Mouse (Mus musculus): ENCODE measurements around the gene 1700020A23Rik.
"Not testable (repeated sequence)": the region's sequence is repeated elsewhere in the genome, so short reads cannot be mapped to it uniquely, and the experiment has no call there.

The 1700020A23Rik gene

DNA sequence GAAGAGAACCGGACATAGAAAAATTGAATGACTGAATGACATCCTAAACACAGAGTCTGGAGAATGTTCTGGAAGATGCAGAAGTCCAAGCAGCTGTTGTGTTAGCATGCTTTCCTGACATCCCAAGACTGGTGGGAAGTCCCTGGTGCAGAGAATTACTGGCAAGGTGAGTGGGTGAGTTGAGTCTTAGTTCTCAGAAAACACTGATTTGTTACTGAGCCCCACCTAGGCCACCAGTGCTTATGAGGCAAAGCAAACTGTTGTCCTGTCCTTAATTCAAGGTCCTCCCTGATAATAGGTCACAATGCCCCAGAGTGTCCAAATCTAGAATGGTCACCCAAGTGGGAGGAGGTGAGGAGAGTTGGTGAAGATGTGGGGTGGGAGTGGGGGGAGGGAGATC lies at the start of gene 1700020A23Rik, which contains the start of gene Gm28372:
TSS of gene 1700020A23Rik (plus strand) at position 321 of the 400 bp plus-strand sequence.
TSS of gene Gm28372 (plus strand) at position 301 of the 400 bp plus-strand sequence.
- in situ Hi-C loops (cut with MboI; ENCODE audit: low sequenced_read_pairs), result no loop called here

DNA sequence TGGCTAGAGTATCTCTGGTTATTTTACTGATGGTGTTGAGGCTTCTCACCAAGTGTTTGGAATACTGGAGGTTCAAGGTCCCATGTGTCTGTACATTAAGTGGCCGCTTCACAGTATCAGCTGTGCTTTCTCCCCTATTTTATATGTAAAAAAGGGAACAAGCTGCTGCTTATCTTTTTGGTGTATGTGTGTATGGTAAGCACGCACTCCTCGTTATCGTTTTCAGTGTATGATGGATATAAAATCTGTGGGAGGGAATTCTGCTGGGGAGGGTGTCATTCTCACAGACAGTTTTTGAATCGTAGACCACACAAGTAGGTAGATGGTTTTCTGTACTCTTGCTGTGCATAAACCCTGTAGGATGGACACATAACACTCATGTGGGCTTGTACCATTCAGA lies 47.5 kb upstream of the 1700020A23Rik start:
- in situ Hi-C loops (cut with MboI; ENCODE audit: low sequenced_read_pairs), result no loop called here

DNA sequence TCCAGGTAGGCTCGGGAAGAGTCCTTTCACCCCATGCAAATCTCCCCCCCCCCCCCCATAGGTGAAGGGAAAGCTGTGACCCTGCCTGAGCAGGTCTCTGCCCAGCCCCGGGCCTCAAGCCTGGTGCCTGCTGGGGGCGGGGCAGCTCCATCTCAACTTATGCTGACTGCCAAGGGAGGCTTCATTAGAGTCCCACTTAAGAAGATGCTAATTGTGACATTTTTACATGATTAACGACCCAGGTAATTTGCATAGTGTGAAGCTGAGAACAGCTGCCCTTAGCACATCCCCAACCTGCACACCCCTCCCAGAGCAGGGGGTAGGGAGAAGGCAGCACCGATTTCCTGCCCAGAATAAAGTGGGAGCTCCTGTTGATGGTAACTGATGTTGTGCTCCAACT lies 46.2 kb upstream of the 1700020A23Rik start:
- in situ Hi-C loops (cut with MboI; ENCODE audit: low sequenced_read_pairs), result no loop called here

DNA sequence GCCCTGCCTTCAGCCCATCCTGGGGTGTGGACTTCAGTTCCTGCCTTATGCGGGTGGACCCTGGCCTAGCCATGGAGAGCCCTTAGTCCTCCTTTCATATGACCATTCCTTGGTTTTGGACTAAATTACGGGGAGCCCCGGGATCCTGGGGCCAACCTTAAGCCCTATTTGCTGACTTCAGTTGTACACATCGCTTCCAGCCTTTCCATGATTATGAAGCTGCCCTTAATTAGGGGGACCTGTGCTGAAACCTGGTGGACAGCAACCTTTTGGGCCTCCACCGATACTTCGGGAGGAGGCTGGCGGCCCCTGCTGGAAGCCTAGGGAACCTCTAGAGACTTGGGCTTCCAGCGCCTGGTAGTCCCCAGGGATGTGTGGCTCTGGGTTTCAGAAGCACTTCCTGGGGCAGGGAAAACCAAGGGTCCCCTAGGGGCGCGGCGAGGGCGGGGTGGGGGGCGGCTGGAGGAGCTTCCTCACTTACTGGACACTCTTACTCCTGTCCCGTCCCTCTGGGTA lies 42.5 kb upstream of the 1700020A23Rik start:
- in situ Hi-C loops (cut with MboI; ENCODE audit: low sequenced_read_pairs), result no loop called here

DNA sequence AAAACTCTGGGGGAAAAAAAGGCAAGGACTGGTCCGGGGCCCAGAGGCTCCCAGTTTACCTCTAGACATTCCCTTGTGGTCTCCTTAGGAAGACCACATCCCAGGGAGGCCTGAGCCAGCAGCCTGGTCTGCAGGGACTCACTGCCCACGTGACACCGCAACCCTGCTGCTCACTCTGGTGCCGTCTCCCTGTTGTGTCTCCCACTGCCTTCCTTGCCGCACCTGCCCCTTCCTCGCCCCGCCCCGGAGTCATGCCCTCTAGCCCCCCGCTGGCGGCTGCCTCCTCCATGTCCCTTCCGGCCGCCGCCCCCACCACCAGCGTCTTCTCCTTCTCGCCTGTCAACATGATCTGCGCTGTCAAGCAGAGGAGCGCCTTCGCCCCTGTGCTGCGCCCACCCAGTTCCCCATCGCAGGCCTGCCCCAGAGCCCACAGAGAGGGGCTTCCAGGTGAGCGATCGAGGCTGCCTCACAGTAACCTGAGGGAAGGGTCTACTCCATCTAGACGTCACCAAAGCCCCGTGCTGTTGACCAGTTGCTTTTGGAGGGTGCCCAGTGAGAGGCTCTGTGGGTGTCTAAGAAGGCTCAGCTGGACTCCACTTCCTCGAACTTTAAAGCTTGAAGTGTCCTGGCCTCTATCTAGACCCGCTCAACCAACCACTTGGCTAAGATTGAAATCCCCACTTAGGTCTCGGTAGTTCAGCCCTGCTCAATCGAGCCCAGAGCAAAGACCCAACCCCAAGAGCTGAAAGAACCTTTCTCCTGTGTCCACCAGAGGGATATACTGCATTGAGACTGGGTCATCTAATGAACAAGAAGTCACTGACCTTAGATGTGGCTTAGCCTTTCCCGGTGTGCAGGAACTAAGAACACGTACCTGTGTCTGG lies 39.6 kb upstream of the 1700020A23Rik start:
- in situ Hi-C loops (cut with MboI; ENCODE audit: low sequenced_read_pairs), result no loop called here

DNA sequence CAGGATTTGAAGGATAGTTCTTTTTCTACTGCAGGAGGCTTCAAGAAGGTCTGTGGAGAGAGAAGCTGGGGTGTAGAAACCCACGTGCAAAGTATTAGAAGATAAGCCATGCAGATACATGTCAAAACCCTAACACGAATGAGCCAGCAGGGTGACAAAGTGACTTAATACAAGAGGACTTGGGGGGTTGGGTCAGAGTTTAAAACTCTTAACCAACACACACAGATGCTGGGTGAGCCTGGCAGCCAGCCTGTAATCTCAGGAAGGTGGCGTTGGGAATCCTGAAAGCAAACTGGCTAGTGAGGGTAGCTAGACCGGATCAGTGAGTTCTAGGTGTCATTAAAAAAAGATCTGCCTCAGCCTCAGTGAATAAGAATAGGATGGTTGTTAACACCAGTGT lies 37.7 kb upstream of the 1700020A23Rik start:
- in situ Hi-C loops (cut with MboI; ENCODE audit: low sequenced_read_pairs), result no loop called here

DNA sequence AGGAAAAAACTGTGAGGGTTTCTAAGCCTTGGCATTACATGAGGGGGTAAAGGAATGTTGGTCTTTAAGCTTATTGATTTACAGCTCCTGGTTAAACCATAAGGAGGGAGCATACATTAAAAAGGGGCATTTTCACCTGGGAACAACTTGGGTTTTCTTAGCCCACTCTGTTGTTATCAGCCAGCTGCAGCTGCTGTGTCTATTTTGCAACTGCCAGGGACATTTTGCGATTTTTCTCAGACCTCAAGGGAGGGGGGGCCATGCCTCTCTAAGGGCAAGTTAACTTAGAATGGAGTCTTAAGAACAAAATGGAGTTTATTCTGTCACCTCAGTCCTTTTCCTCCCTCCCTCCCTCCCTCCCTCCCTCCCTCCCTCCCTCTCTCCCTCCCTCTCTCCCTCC lies 32.0 kb upstream of the 1700020A23Rik start:
- in situ Hi-C loops (cut with MboI; ENCODE audit: low sequenced_read_pairs), result not testable (repeated sequence)

DNA sequence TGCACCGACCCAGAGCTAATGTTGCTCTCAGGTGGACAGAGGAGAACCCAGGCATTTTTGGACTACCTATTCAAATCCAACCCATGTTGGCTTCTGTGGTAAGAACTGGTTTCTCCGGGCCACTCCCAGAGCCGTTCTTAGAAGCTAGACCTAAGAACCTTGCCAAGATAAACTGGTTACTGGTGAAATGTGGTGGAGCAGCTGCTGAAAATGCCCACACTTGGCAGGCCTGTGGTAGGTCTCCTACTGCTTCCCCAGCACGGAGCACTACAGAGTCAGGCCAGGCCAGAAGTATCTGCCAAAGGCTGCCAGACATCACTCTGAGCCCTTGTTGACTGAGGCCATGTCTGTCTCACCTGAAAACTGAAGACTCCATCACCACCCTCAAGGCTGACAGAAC lies 30.1 kb upstream of the 1700020A23Rik start:
- in situ Hi-C loops (cut with MboI; ENCODE audit: low sequenced_read_pairs), result no loop called here

DNA sequence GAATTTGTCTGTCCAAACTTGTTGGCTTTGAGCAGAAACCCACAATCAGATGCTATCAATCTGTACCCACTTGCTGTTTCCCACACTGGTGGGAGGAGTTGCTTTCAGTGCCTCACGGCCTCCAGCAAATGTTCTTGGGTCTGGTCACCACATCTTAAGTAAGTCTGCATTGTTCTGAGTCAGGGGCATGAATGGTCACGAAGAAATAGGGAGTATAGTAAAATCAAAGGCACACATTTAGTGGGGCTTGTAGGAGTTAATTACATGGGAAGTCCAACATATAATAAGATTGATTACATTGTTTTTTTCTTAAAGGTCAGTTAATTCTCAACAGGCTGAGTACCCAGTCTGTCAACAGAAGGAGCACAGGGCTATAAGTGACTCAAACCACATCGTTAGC lies 21.9 kb upstream of the 1700020A23Rik start:
- in situ Hi-C loops (cut with MboI; ENCODE audit: low sequenced_read_pairs), result no loop called here

DNA sequence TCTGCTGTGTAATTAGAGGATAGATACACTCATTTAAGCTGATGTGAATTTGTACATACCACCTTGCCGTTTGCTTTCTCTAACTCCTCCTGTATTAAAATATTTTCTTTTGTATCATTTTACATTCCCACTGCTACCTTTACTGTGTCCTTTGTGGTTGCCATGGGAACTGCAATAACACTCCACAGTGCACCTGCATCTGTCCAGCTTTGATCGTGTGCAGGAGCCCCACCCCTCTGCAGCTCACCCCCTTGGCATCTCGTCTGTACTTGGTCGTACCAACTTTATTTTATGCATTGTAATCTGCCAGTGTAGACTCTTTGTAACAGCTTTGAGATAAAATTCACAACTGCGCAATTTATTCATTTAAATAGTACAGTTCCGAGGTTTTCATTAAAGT lies 21.2 kb upstream of the 1700020A23Rik start:
- in situ Hi-C loops (cut with MboI; ENCODE audit: low sequenced_read_pairs), result no loop called here

DNA sequence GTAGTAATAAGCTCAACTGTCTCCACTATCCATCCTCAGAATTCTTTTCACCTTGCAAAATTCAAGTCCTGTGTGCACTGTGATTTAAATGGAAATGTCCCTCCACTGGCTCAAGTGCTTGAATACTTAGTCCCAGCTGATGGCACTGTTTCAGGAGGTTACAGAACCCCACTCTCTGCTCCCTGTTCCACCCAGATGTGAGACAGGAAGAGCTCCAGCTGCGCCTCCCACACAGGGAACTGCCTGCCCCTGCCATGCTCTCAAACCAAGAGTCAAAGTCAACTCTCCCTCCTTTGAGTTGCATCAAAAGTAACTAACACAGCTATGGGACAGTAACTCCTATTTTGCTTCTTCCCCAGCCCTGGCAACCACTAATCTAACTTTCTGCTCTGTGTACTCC lies 18.8 kb upstream of the 1700020A23Rik start:
- in situ Hi-C loops (cut with MboI; ENCODE audit: low sequenced_read_pairs), result no loop called here

DNA sequence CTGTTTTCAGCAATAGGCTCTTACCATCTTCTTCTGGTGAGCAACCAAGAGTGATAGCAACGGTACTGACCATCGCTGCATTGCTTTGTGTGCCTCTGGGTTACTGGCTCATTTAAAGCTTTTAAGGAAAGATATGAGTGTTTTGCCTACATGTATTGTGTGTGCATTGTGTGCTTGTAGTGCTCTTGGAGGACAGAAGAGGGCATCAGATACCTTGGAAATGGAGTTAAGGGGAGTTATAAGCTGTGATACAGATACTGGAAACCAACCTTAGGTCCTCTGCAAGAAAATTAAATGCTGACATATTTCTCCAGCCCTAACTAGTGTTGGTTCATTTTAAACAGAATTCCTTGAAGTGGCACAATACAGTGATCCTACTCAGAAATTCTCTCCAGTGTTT lies 16.3 kb upstream of the 1700020A23Rik start:
- in situ Hi-C loops (cut with MboI; ENCODE audit: low sequenced_read_pairs), result no loop called here

DNA sequence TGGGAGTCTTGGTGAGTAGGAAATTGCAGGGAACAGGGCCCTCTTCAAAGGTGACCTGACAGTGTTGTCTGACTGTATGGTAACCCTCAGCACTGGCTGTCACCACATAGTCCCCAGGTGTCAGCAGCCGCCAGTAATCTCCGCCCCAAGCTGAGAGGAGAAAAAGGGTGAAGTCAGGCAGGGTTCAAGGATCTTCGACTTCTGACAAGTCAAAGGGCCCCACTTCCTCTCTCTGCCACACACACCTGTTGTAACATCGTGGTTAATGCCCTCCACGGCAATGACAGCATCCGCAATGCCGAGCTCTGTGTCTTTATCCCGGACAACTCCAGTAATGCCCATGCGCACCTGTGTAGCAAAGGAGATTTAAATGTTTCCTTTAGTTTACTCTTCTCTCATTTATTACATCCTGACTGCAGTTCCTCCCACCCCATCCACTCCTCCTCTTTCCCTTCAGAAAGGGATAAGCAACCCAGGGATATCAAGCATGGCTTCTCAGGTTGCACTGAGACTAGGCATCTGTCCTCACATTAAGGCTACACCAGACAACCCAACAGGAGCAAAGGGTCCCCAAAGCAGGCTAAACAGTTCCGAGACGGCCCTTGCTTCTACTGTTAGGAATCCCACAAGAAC lies 13.9 kb upstream of the 1700020A23Rik start:
- in situ Hi-C loops (cut with MboI; ENCODE audit: low sequenced_read_pairs), result no loop called here

DNA sequence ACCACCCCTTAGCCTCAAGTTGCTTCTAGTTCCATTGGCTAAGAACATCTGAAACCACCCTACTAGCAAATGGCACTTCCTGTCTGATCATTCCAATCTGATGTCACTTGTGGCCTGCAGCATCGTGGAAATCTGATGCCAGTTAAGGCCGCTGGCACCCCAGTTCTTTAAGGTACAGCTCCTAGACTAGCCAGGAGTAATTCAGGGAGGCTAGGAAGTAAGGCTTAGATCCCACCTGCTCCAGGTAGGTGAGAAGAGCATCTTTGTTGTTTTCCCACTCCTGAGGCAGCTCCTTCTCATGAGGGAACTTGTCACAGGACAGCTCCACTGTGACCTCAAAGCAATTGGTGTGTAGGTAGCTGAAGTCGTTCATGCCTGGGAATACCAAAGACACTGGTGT lies 12.2 kb upstream of the 1700020A23Rik start:
- in situ Hi-C loops (cut with MboI; ENCODE audit: low sequenced_read_pairs), result no loop called here

DNA sequence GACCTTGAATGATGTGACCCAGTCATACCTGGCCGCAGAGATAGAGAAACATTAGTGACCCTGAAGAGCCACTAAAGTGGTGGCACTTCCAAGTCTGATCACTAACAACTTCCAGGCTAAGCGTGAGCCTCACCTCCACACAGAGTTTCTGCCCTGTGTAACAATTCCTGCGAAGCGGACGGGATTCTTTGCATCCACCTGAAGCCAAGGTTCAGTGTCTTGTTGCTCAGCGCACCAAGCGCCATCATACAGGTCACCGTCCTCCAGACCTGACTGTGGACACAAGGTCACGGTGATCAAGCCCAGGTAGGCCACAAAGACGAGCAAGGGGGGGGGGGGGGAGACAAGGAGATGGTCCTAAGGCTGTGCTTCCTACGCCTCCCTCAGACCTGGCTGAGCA lies 9.4 kb upstream of the 1700020A23Rik start:
- in situ Hi-C loops (cut with MboI; ENCODE audit: low sequenced_read_pairs), result no loop called here

DNA sequence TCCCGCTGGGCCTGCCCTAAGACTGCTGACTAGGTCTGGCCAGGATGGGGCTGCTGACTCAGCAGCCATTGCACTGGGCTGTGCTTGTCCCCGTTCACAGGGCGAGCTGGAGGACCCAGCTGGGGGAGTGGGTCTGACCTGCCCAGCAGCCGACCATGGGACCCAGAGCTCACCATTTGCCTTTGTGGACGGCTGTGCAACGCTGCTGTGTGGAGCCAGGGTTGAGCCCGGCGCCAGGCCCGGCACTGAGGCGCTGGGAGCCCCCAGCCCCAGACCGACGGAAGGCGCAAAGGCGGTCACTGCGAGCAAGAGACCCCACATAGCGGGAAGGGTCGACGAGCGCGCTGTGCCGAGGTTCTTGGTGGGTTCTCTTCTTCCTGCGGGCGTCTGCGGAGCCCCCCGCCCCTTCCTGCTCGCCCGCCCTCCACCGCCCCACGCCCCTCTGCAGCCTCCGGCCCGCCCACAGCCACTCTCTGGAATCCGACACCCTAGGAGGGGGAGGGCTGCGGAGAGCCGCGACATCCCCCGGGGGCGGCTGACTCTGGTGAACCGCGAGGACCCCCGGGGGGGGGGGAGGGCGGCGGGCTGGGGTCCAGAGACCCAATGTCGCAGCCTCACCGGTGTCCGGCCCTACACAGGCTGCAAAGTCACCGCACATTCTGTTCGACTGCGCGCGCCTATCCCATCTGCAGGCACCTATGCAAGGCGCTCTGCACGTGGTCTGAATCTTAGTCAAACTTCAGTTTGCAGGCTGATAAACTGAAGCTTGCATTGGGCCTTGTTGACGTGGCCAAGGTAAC lies 7.7 kb upstream of the 1700020A23Rik start, which contains the start of gene Cpxm1:
TSS of gene Cpxm1 (minus strand) at position 389 of the 800 bp plus-strand sequence.
- in situ Hi-C loops (cut with MboI; ENCODE audit: low sequenced_read_pairs), result no loop called here

DNA sequence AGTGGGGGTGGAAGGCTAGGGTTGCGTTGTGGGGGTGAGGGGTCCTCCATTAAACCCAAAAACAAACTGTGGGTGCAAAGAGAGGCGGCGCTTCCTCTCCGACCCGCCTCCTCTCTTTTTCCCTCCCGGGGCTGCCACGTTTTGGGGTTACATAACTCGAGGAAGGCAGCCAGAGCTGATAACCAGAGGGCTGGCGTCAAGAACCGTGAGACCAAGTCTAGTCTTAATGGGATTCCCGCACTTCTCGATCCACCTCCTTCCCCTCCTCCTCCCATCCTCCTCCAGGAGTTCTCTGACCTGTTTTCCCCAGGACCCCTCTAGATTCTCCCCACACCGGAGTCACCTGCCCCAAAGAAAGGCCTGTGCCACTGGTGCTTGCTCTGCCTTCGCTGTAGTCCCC lies 7.0 kb upstream of the 1700020A23Rik start:
- in situ Hi-C loops (cut with MboI; ENCODE audit: low sequenced_read_pairs), result no loop called here

DNA sequence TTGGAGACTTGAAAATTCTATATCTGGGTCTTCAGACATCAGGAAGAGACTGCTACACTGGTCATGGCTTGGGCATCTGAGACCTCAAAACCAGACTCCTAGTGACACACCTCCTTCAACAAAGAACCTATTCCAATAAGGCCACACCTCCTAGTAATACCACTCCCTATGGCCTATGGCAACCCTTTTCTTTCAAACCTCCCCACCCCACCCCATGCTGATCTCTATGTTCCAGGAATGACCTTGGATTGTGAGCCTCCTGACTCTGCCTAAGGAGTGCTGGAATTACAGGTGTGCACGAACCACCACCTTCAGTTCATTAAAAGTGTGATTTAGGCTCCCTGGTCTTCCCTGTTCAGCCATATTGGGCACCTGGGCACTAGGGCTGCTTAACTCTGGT lies 5.0 kb upstream of the 1700020A23Rik start:
- in situ Hi-C loops (cut with MboI; ENCODE audit: low sequenced_read_pairs), result no loop called here

DNA sequence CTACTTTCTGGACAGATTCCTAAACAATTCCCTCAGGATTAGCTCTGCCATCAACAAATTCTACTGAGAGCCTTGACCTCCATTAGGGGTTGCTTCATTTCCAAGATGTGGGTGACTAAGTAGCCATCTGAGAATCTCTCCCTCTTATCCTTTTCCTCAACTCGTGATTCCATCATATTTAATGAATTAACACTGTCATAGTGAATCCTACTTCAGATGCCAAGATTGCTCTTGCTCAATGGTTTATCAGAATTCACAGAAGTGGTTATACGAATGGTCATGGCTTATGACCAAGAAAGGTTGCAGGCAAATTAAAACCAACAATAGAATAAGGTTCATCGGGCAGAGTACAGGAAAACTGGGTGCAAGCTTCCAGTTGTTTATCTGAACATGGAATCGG lies 3.2 kb upstream of the 1700020A23Rik start:
- in situ Hi-C loops (cut with MboI; ENCODE audit: low sequenced_read_pairs), result no loop called here

DNA sequence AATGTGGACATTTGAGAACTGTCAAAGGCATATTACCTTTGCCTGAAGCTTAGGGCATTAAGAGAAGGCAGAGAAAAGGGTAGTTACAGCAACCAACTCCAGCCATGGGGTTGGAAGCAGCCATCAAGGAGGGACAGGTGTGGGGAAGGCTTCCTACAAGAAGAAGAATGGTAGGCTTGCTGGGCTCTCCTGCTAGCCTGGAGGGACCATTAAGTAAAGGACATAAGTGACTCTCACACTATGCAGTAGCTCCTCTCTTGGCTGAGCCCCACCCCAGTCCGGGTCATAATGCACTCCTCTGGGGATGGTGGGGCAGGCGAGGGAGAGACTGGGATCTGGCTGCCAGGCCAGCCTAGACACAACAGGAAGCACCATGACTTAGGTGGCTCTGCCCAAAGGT lies 1.1 kb downstream of the 1700020A23Rik start, which contains the start of gene Tmem239:
TSS of gene Tmem239 (plus strand) at position 301 of the 400 bp plus-strand sequence.
- in situ Hi-C loops (cut with MboI; ENCODE audit: low sequenced_read_pairs), result no loop called here

DNA sequence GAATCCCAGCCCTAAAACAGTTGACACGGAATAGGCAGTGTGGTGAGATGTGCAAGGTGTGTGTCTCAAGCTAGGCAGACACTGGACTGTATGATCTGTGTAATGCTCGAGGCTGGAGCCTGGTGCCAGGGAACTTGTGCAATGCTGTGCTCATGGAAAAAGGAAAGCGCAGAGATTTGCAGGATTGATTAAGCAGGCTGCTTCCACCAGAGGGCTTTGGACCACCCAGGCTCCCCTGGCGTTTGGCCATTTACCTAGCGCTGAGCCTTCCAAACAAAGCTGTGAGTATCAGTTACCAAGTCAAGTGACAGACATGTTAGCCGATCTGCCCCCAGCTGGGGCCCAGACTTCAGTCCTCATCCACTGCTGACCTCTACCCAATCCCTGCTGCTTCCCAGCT lies 3.1 kb downstream of the 1700020A23Rik start:
- in situ Hi-C loops (cut with MboI; ENCODE audit: low sequenced_read_pairs), result no loop called here

All from CH12F3 (cell line).